Mouse (Mus musculus) hindbrain, embryonic 12.5 days (tissue): ENCODE data around the gene Numbl. TPM values are rescaled to one million over a fixed set of nuclear protein-coding genes. Genes with fewer than 3 reads are reported as not detected.
A peak's percentile ranks its signal among the peaks of the same experiment; 100 is the strongest.

ENCODE experiments used
- ATAC-seq: fragments of 200-750 bp; cut with Nextera tagmentation; 2 replicates; pipeline ENCODE4 v1.8.0; 2017; ENCODE audit warnings: moderate TSS enrichment; ENCODE audit not compliant: low FRiP score
- H3K27ac ChIP-seq: fragments of 300-500 bp; sonication (generic); 2 replicates; pipeline ENCODE4 v1.5.1; 2016; ENCODE audit warnings: mild to moderate bottlenecking
- H3K27me3 ChIP-seq: fragments of 300-500 bp; sonication (generic); 2 replicates; pipeline ENCODE4 v1.6.1; 2016; ENCODE audit warnings: mild to moderate bottlenecking
- H3K36me3 ChIP-seq: fragments of 300-500 bp; sonication (generic); 2 replicates; pipeline ENCODE4 v1.6.1; 2016; ENCODE audit warnings: mild to moderate bottlenecking
- H3K4me1 ChIP-seq: fragments of 300-500 bp; sonication (generic); 2 replicates; pipeline ENCODE4 v1.6.1; 2016
- H3K4me2 ChIP-seq: fragments of 300-500 bp; sonication (generic); replicated peaks from 2 replicates; pipeline ENCODE4 v1.6.1; 2016; ENCODE audit warnings: mild to moderate bottlenecking
- H3K4me3 ChIP-seq: fragments of 300-500 bp; sonication (generic); 2 replicates; pipeline ENCODE4 v1.5.1; 2016; ENCODE audit warnings: mild to moderate bottlenecking
- H3K9ac ChIP-seq: fragments of 300-500 bp; sonication (generic); 2 replicates; pipeline ENCODE4 v1.6.1; 2016; ENCODE audit warnings: mild to moderate bottlenecking, moderate library complexity
- H3K9me3 ChIP-seq: fragments of 300-500 bp; sonication (generic); replicated peaks from 2 replicates; pipeline ENCODE4 v1.6.1; 2016; ENCODE audit warnings: mild to moderate bottlenecking
- WGBS: fragments of 180-500 bp; shearing (Covaris S2); methylation state at CpG from one replicate; pipeline ENCODE4 v1.1.7; 2016; 5-methylcytosine and 5-hydroxymethylcytosine counted together
- polyA plus RNA-seq: library from polyadenylated mRNA; unstranded; fragments of >200 nt; fragmentation: Nextera tagmentation; extraction: Ambion mirVana; gene quantifications from 2 replicates; pipeline ENCODE4 v1.2.1, GENCODE M21; 2016

Gene Numbl
- polyA plus RNA-seq = 60.2 and 63.0 TPM in 2 replicates

DNA sequence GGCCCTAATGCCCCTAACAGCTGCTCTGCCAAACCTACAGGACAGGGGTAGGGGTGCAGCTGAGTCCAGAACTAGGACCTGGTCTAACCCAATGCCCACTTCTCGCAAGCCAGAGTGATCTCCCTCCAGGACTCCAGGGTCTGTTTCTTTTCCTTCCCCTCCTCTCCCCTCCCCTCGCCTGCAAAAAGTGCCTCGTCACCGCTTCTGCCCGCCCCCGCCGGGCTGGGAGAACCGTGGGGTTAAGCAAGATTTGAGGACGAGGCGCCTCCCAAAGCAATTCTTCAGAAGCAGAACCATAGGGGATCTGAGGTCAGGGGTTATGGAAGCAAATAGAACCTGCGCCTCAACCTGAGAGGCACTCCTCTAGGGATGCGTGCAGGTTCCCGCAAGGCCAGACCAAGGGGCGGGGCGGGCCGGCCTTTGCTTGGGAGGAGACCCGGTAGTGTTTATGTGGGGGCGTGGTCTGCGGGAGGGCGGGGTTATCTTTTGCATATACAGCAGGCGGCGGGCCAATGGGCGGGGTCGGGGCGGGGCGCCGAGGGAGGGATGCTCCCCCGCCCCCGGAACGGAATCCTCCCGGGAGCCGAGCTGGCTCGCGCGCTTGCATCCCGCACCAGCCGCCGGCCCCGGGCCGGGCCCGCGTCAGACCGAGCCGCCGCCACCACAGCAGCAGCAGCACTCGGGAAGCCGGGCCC lies at the start of gene Numbl:
Numbl (plus strand) TSS at position 229 of the 695 bp plus-strand sequence.
- WGBS = under 1% methylated on average over 41 of the region's 47 CpGs
- Histone ChIP-seq H3K4me1 (peaks cover 43% of the 10 kb centered on the region), H3K9me3 (no peaks in the 10 kb centered on the region)

DNA sequence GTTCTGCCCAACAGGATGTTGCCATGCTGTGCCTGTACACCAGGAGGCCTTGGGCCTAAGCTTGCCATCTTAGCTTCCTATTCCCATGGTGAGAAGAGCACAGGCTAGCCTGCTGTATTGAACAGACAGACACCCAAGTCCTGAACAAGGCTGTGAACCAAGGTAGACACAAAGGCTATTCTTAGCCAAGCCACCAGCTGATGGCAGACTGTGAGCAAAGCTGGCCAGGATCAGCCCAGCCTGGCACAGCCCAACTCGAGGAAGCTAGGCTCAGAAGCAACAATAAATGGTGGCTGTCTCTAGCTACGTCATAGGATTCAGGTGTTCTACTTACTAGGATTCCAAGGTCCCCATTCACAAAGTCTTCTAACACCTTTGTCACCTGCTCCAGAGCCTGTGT lies 45.6 kb upstream of the Numbl start:
- 91% methylated on average over 2 of the region's 2 CpGs for WGBS
- H3K9ac ChIP-seq = no peak overlapping the region
- no peak for ATAC-seq
- no peak overlapping the region for H3K4me3 ChIP-seq
- H3K36me3 ChIP-seq = peaks cover 73% of the 10 kb centered on the region
- H3K27ac ChIP-seq = no peak overlapping the region
- no peaks in the 10 kb centered on the region for H3K27me3 ChIP-seq
- H3K4me1 ChIP-seq = no peaks in the 10 kb centered on the region
- no peak overlapping the region for H3K4me2 ChIP-seq
- H3K9me3 ChIP-seq = no peaks in the 10 kb centered on the region

More for the DNA sequence above, at the start of gene Numbl:
- peak; percentile 83 for ATAC-seq
- H3K27ac ChIP-seq = peak within 1 kb of the TSS; percentile 96
- H3K27me3 ChIP-seq = no peaks in the 10 kb centered on the region
- H3K36me3 ChIP-seq = peaks cover 19% of the 10 kb centered on the region
- H3K9ac ChIP-seq = peak within 1 kb of the TSS; percentile 96
- peak within 1 kb of the TSS; percentile 90 for H3K4me3 ChIP-seq
- H3K4me2 ChIP-seq = peak within 1 kb of the TSS; percentile 90

DNA sequence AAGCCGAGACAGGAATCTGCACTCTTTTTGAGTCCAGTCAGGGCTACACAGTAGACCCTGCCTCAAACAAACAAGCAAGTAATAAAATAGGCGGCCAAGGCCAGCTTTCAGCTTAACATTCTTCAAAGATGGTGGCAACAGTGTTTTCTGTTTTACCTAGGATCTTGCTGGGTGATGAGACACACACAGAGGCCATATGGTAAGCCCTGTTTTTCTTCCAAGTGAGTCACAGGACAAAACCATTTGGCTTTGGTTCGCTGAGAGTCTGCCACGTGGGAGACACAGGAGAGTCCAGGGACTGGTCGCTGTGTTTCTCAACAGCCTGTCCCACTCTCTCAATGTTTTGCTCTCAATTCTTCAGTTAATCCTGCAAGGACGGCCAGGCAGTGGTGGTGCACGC lies 39.6 kb upstream of the Numbl start:
- Histone ChIP-seq H3K9me3 (no peaks in the 10 kb centered on the region), H3K9ac (no peak overlapping the region), H3K4me3 (no peak overlapping the region), H3K27ac (no peak overlapping the region), H3K36me3 (peaks cover 37% of the 10 kb centered on the region), H3K27me3 (no peaks in the 10 kb centered on the region), H3K4me1 (peaks cover 2% of the 10 kb centered on the region; the same call in 1 of the 2 replicates), H3K4me2 (no peak overlapping the region)
- WGBS = 85% methylated on average over 7 of the region's 7 CpGs
- ATAC-seq = no peak

DNA sequence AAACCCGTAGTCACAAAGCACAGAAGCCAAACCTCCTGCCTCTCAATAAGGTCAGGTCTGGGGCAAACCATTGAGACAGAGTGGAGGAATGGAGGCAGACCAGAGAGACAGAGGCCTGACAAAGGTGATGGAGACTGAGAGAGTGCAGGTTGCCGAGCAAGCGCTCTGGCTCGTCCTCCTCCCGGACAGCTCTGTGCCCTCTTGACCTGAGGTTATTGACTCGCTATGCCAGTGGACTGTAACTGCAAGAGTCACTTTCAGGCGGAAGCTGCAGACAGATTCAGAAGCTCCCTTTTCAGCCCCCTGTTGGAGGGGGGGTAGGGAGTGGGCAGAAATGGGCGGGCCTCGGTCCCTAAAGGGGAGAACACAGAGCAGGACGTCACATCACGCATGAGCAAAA lies 38.3 kb upstream of the Numbl start:
- no peaks in the 10 kb centered on the region for H3K9me3 ChIP-seq
- H3K4me1 ChIP-seq = peaks cover 15% of the 10 kb centered on the region
- no peak overlapping the region for H3K4me3 ChIP-seq
- H3K9ac ChIP-seq = no peak overlapping the region
- ATAC-seq = no peak
- H3K4me2 ChIP-seq = no peak overlapping the region
- 58% methylated on average over 11 of the region's 11 CpGs for WGBS
- peaks cover 27% of the 10 kb centered on the region for H3K36me3 ChIP-seq
- H3K27me3 ChIP-seq = no peaks in the 10 kb centered on the region
- H3K27ac ChIP-seq = no peak overlapping the region

DNA sequence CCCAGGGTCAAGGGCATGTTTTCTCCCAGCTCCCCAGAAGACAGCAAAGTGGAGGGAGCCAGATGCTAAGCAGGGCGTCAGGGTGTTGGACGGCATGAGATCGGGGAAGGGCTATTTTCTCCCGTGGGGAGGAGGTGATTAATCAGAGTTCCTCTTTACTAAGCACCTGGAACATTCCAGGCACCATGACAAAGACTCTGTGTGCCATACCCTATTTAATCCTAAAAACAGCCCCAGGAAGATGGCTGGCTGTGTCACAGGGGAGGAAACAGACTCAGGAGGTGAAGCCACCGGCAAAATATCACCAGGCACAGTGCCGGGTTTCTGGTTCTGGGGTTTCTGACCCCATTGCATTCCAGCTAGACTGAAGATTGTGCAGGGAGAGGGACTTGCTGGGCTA lies 36.3 kb upstream of the Numbl start:
- H3K4me2 ChIP-seq = no peak overlapping the region
- no peak overlapping the region for H3K27ac ChIP-seq
- no peaks in the 10 kb centered on the region for H3K27me3 ChIP-seq
- H3K9me3 ChIP-seq = no peaks in the 10 kb centered on the region
- ATAC-seq = no peak
- WGBS = 88% methylated on average over 6 of the region's 6 CpGs
- no peak overlapping the region for H3K4me3 ChIP-seq
- H3K9ac ChIP-seq = no peak overlapping the region; the same call in 1 of the 2 replicates
- peaks cover 35% of the 10 kb centered on the region for H3K4me1 ChIP-seq
- peaks cover 23% of the 10 kb centered on the region for H3K36me3 ChIP-seq

DNA sequence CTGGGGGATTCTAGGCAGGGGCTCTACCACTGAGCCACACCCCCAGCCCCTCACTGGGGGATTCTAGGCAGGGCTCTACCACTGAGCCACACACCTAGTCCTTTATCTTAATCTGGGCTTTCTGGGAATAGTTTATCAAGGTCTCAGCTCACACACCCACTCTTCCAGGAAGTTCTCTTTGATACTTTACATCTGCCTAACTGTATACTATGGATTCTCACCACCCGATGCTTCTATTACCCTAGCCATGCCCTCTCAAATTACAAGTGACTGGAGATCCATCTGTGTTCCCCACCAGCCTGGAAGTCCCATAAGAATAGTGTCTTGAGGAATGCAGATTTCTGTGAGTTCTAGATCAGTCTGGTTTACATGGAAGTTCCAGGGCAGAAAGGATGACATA lies 35.7 kb upstream of the Numbl start:
- no peak overlapping the region for H3K4me3 ChIP-seq
- no peak overlapping the region for H3K9ac ChIP-seq
- H3K4me2 ChIP-seq = no peak overlapping the region
- no peaks in the 10 kb centered on the region for H3K9me3 ChIP-seq
- no peak overlapping the region for H3K27ac ChIP-seq
- 83% methylated on average over 1 of the region's 1 CpGs for WGBS
- peaks cover 17% of the 10 kb centered on the region for H3K36me3 ChIP-seq
- no peaks in the 10 kb centered on the region for H3K27me3 ChIP-seq
- no peak for ATAC-seq
- H3K4me1 ChIP-seq = peaks cover 41% of the 10 kb centered on the region

DNA sequence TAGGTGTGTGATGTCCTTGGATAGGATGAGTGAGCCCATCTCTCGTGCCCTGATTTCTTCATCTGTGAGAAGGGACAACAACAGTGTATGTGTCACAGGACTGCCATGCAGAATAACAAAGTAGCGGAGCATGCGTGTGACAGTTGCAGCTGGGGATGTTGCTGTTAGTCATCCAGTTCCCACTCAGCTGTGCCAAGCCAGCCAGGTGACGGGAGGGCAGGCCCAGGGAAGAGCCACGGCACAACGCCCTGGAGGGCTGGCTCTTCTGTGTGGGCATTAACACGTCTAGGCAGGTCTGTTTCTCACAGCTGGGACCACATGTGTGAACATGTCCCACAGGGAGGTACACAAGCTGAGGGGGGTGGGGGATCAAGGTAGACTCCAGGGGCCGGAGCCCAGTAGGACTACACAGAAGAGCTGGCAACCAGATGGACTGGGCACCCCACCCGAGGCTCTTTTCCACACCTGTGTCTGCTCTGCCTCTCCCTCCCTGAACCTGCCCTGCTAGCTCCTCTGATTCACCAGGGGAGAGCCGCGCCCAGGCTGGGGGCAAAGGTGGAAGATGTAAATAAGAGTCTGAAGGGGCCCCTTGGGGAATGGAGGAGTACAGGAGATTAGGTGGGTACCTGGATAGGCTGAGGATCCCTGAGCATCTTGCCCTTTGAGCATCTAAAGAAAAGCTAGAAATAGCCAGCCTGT lies 33.2 kb upstream of the Numbl start:
- Histone ChIP-seq H3K4me3 (0 out of 2 replicates have a peak overlapping the region, but pooled peaks have one; percentile 2), H3K36me3 (peaks cover 1% of the 10 kb centered on the region; the same call in 1 of the 2 replicates), H3K4me1 (peaks cover 47% of the 10 kb centered on the region), H3K9me3 (no peaks in the 10 kb centered on the region), H3K4me2 (peak overlapping the region; percentile 90), H3K9ac (peak overlapping the region; percentile 87), H3K27me3 (no peaks in the 10 kb centered on the region), H3K27ac (no peak overlapping the region)
- WGBS = 81% methylated on average over 11 of the region's 11 CpGs
- no peak for ATAC-seq

DNA sequence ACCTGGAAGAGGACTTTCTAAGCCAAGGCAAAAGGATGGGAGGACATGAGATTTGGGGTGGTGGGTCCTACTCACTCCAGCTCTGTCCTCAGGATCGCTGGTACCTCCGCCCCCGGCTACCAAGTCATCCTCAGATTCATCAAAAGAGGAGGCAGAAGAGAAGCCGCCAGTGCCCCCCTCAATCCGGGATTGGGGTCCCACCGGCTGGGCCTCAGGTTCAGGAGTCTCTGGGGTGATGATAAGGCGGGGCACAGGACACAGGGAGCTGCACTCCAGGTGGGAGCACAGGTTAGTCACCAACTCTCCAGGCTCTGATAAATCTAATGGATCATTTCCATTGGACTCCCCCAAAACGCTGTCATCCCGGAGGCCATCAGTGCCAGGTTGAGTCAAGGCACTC lies 31.0 kb upstream of the Numbl start:
- no peak for ATAC-seq
- peak overlapping the region; percentile 87 for H3K9ac ChIP-seq
- H3K36me3 ChIP-seq = no peaks in the 10 kb centered on the region
- H3K4me3 ChIP-seq = peak overlapping the region; percentile 91
- H3K27ac ChIP-seq = no peak overlapping the region
- H3K9me3 ChIP-seq = no peaks in the 10 kb centered on the region
- WGBS = 31% methylated on average over 9 of the region's 9 CpGs
- H3K4me2 ChIP-seq = peak overlapping the region; percentile 90
- no peaks in the 10 kb centered on the region for H3K27me3 ChIP-seq
- peaks cover 47% of the 10 kb centered on the region for H3K4me1 ChIP-seq

DNA sequence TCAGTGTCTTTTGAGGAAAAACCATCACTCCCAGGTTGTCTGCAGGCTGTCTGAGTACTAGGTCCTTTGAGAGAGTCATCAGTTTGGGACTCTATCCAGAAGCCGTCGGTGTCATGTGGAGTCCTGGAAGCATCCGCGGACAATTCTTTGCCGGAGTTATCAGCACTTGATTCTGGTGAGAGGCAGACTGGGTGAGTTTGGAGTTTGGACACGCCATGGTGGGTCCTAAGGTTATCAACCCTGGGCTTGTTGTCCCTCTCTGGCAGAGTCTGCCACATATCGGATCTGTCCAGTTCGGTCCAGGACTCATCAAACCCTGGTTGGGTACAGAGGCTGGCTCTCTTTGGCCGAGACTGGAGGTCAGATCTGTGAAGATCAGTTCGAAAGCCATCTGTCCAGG lies 30.6 kb upstream of the Numbl start:
- 3% methylated on average over 10 of the region's 10 CpGs for WGBS
- H3K4me3 ChIP-seq = peak overlapping the region; percentile 91
- H3K27ac ChIP-seq = peak overlapping the region; percentile 89
- peak overlapping the region; percentile 87 for H3K9ac ChIP-seq
- peak; percentile 15 for ATAC-seq
- no peaks in the 10 kb centered on the region for H3K9me3 ChIP-seq
- no peaks in the 10 kb centered on the region for H3K27me3 ChIP-seq
- peaks cover 50% of the 10 kb centered on the region for H3K4me1 ChIP-seq
- H3K4me2 ChIP-seq = peak overlapping the region; percentile 90
- no peaks in the 10 kb centered on the region for H3K36me3 ChIP-seq

DNA sequence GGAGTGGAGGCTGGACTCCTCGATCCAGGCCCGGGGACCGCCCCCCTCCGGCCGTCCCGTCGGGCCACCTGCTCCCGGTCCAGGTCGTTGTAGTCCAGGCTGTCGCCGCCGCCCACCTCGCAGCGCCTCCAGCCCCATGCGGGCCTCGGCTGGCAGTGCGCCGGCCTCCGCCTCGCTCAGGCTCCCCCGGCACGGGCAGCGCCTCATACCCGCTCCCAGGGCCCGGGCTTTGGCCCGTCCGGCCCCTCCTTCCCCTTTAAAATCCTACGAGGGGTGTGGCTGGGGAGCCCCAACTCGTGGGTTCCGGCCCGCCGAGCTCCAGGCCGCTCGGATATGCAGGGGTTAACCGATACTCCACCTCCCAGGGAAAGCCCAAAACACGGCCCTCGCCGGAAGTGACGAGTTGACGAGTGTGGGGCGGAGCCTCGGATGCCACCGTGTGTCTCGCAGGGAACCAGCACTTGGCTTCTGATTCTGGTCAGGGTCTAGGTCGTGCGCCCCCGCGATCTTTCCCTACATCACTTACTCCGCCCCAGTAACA lies 29.9 kb upstream of the Numbl start, which contains the start of gene Itpkc:
Itpkc (minus strand) TSS at position 381 of the 541 bp plus-strand sequence.
- no peaks in the 10 kb centered on the region for H3K36me3 ChIP-seq
- H3K4me1 ChIP-seq = peaks cover 51% of the 10 kb centered on the region
- peak within 1 kb of the TSS; percentile 91 for H3K4me3 ChIP-seq
- peak; percentile 74 for ATAC-seq
- H3K27me3 ChIP-seq = no peaks in the 10 kb centered on the region
- under 1% methylated on average over 48 of the region's 49 CpGs for WGBS
- peak within 1 kb of the TSS; percentile 89 for H3K27ac ChIP-seq
- H3K9me3 ChIP-seq = no peaks in the 10 kb centered on the region
- peak within 1 kb of the TSS; percentile 90 for H3K4me2 ChIP-seq
- peak within 1 kb of the TSS; percentile 87 for H3K9ac ChIP-seq

DNA sequence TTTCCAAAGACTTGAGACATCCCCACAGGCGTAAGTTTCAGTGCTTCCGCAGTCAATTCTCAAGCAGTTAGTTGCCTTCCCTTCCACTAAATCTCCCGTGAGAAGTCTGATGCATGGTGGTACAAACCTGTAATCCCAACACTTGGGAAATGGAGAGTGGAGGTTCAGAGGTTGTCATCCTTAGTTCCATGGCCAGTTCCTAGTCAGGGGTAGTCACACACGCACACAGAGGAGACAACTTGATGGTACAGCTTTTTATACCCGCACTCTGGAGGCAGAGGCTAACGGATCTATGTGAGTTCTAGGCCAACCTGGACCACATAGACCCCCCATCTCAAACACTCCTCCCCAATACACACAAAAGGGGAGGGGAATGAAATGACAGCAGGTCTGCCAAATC lies 29.4 kb upstream of the Numbl start:
- H3K4me3 ChIP-seq = peak overlapping the region; percentile 91
- no peak for ATAC-seq
- 15% methylated on average over 6 of the region's 6 CpGs for WGBS
- peak overlapping the region; percentile 89 for H3K27ac ChIP-seq
- H3K9ac ChIP-seq = peak overlapping the region; percentile 87
- no peaks in the 10 kb centered on the region for H3K27me3 ChIP-seq
- H3K36me3 ChIP-seq = no peaks in the 10 kb centered on the region
- no peaks in the 10 kb centered on the region for H3K9me3 ChIP-seq
- H3K4me1 ChIP-seq = peaks cover 52% of the 10 kb centered on the region
- peak overlapping the region; percentile 90 for H3K4me2 ChIP-seq

DNA sequence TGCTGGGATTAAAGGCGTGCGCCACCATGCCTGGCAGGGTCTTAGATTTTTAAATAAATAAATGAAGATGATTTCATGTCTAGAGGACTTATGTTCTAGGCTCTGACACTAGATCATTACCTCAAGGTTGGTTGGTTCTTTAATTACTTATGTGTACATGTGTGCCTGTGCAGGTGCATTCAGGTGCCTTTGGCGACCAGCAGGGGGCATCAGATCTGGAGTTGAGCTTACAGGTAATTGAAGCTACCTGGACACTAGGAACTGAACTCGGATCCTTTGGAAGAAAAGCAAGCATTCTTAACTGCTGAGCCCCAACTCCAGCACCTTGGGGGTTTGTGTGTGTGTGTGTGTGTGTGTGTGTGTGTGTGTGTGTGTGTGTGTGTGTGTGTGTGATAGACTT lies 27.5 kb upstream of the Numbl start:
- no peak overlapping the region for H3K27ac ChIP-seq
- H3K36me3 ChIP-seq = no peaks in the 10 kb centered on the region
- no peaks in the 10 kb centered on the region for H3K27me3 ChIP-seq
- no peaks in the 10 kb centered on the region for H3K9me3 ChIP-seq
- no peak overlapping the region for H3K4me3 ChIP-seq
- H3K9ac ChIP-seq = no peak overlapping the region
- H3K4me2 ChIP-seq = no peak overlapping the region
- H3K4me1 ChIP-seq = peaks cover 36% of the 10 kb centered on the region
- 74% methylated on average over 4 of the region's 4 CpGs for WGBS
- no peak for ATAC-seq
